Mouse (Mus musculus) layer of hippocampus, adult 8-10 months (tissue): ENCODE measurements around the gene Spam1. TPM values are rescaled to one million over a fixed set of nuclear protein-coding genes. Genes with fewer than 3 reads are reported as not detected.

Source experiments
- DNase-seq, 2 experiments: peaks; one replicate each; pipeline ENCODE4 v3.0.0; 2022; ENCODE audit warnings: low spot score in 2 of 2
- total RNA-seq, 4 experiments: library from RNA; stranded (reverse); gene quantifications; 2 replicates each; pipeline ENCODE4 v1.2.4; 2022

Gene Spam1
- total RNA-seq, result not detected

- DNase-seq, result no peak
Observed at GRCm38 (mm10) chr6:24790888-24791287, at the start of gene Spam1. TSS of gene Spam1 (plus strand) at chr6:24791188.

DNA sequence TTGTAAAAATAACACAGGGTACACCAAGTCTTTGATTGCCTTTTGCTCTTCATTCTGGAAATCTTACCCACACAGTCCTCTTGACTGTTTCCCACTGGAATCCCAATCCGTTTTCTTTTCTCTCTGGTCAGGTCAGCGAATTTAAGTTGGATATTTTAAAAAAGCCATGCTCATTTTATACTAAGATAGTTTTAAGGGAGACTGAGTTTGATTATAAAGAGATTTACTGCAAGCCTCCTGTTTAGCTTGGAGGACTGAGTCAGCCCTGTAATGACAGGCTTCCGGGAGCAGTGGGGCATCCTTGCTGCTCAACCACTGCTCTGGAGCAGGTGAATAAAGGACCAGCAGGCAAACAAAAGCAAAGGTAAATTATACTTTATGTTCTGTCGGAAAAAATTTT, 43.0 kb upstream of the Spam1 start, which contains the start of gene Hyal4:
Hyal4 (plus strand) TSS at position 301 of the 400 bp plus-strand sequence.
- no peak for DNase-seq

GRCm38 (mm10) chr6:24759281-24759680, 31.7 kb upstream of the Spam1 start:
- DNase-seq, result no peak

- DNase-seq, result no peak
Observed at GRCm38 (mm10) chr6:24766261-24766660, 24.7 kb upstream of the Spam1 start.

DNA sequence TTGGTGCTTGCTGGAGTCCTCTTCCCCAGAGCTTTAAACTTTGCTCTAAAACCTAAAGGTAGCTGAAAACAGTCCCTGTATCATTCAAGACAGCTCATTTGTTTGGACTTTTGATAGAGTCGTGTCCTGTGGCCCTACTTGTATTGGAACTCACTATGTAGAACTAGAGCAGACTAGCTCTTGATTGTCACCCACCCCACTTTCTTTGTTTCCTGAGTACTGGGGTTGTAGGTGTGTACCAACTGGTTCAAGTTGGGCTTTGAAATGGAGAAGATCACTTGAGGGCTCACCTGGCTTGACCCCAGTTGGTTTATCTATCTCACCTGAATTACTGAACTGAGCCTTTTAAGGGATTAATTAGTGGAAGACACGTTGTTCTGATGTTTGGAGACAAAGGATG, 11.8 kb upstream of the Spam1 start:
- DNase-seq, result no peak

DNA sequence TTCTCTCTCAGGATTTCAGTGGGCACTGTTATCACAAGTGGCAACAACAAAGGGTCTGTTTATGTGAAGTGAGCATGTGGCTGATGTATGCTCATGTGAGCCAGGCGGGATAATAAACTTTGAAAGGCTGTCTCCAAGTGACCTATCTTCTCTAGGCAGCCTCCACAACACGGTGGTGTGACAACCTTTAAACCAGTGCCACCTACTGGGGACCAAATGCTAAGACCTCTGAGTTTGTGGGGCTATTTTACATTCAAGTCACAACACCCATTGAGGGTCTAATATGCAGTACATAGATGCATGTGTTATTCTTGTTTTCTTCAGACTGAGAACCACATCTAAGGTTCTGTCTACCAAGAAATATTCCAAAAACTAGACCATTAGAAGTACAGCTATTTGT, 31.1 kb downstream of the Spam1 start:
- DNase-seq, result no peak

Other genes starting within 250 kb of the Spam1 start
- not detected for gene Lmod2, start 193.4 kb upstream of the Spam1 start, total RNA-seq
- gene Wasl, start 126.2 kb upstream of the Spam1 start, total RNA-seq, result 100 to 1,000 TPM; 112 to 126 (median 122) TPM
- gene Hyal6, start 57.9 kb upstream of the Spam1 start, total RNA-seq, result not detected
- gene Hyal4, start 42.9 kb upstream of the Spam1 start, total RNA-seq, result not detected
- gene Hyal5, start 66.8 kb downstream of the Spam1 start, total RNA-seq, result not detected
- 10 to 100 TPM; 43.5 to 54.1 (median 47.4) TPM for gene Tmem229a, start 165.1 kb downstream of the Spam1 start, total RNA-seq